Mouse (Mus musculus) adrenal gland, postnatal 36 days (tissue): Measurements from ENCODE around the gene Zic5. TPM values are rescaled to one million over a fixed set of nuclear protein-coding genes. Genes with fewer than 3 reads are reported as not detected.

Experiments
- DNase-seq, 2 experiments: peaks; one replicate each; pipeline ENCODE4 v3.0.0; 2021; ENCODE audit warnings: mixed read lengths in 1 of 2
- total RNA-seq, 2 experiments: library from RNA; stranded (reverse); gene quantifications; 2 replicates each; pipeline ENCODE4 v1.2.3; 2021

The Zic5 gene
- total RNA-seq, 2 experiments from 2014 or later, result not detected

- no peak for DNase-seq
Observed at GRCm38 (mm10) chr14:122427204-122427560, 38.3 kb downstream of the Zic5 start.

GRCm38 (mm10) chr14:122426529-122427203 is 38.8 kb downstream of the Zic5 start:
- DNase-seq, result no peak

- no peak for DNase-seq
Observed at GRCm38 (mm10) chr14:122424441-122424840, 41.0 kb downstream of the Zic5 start.

GRCm38 (mm10) chr14:122416166-122416771 is 49.2 kb downstream of the Zic5 start:
- no peak for DNase-seq

GRCm38 (mm10) chr14:122414786-122415185 is 50.7 kb downstream of the Zic5 start:
- DNase-seq, result no peak

GRCm38 (mm10) chr14:122413542-122413928 is 51.9 kb downstream of the Zic5 start:
- DNase-seq, result no peak

DNA sequence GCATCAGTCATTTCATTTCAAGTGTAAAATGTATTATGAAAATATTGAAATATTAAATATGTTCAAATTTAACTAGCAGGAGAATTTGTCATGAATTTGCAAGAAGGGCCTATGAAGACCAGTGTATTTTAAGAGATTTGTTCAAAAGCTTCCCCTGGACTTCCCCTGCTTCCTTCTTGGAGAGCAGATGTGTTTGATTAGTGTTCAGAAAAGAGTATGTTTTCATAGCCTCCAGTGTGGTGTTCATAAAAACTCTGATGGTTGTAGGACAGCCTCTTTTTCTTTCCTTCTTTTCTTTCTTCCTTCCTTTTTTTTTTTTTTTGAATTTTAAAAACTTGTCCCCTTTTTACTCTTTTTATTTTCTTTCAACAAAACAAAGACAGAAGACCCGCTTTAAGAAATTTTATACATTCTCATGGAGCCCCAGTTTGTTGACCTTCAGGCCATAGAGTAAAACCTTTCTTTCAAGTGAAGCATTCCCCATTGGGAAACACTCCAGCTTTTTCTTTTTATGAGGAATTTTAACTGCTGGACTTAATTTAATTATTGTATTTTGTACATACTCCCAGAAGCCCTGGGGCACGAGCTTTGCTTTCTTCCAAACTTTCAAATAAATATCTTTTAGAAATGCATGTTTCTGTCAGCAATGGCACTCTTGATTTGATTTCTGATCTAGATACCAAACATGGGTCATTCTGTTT is 52.5 kb downstream of the Zic5 start:
- DNase-seq, result no peak

Other genes with a start within 250 kb of the Zic5 start
- gene Gm5089, start 14.6 kb downstream of the Zic5 start, total RNA-seq, result not detected
- gene Zic2, start 9.8 kb upstream of the Zic5 start, total RNA-seq, result under 1 TPM in 1 of 2 experiments, not detected in 1; 0.13 TPM
- not detected for gene Gm10837, start 24.9 kb upstream of the Zic5 start, total RNA-seq
- gene Pcca, start 68.6 kb upstream of the Zic5 start, total RNA-seq, result 100 to 1,000 TPM; 128 to 156 TPM